Mouse (Mus musculus): ENCODE results near the gene Vps37b. TPM values are rescaled to one million over a fixed set of nuclear protein-coding genes. Genes with fewer than 3 reads are reported as not detected.

Vps37b gene
- polyA plus RNA-seq, 1 experiment = 41.7 TPM

- H3K4me1 ChIP-seq (ENCODE audit: control insufficient read depth, insufficient read depth, low read length) = peaks cover 29% of the 10 kb centered on the region
- no peaks in the 10 kb centered on the region for H3K27me3 ChIP-seq (ENCODE audit: control insufficient read depth, insufficient read depth, low read length)
- no peak for DNase-seq
- no peak overlapping the region for H3K4me3 ChIP-seq (replicated peaks; ENCODE audit: insufficient read depth, low read depth, low read length)
- TF ChIP-seq POLR2A (IDR thresholded peaks at IDR 0.05; ENCODE audit: borderline replicate concordance, insufficient read depth, low read length) = no peak
- no peak for TF ChIP-seq CTCF (IDR thresholded peaks at IDR 0.05; ENCODE audit: borderline replicate concordance, insufficient read depth, low read depth, low read length)
- H3K27ac ChIP-seq (ENCODE audit: insufficient read depth, low read length) = no peak overlapping the region
- 81% methylated on average over 14 of the region's 14 CpGs for WGBS
Observed at GRCm38 (mm10) chr5:123996695-123997094, 35.4 kb downstream of the Vps37b start.

- H3K4me1 ChIP-seq (ENCODE audit: control insufficient read depth, insufficient read depth, low read length) = peaks cover 28% of the 10 kb centered on the region
- TF ChIP-seq POLR2A (IDR thresholded peaks at IDR 0.05; ENCODE audit: borderline replicate concordance, insufficient read depth, low read length) (no peak), CTCF (IDR thresholded peaks at IDR 0.05; ENCODE audit: borderline replicate concordance, insufficient read depth, low read depth, low read length) (no peak)
- no peak overlapping the region for H3K27ac ChIP-seq (ENCODE audit: insufficient read depth, low read length)
- no peaks in the 10 kb centered on the region for H3K27me3 ChIP-seq (ENCODE audit: control insufficient read depth, insufficient read depth, low read length)
- no peak overlapping the region for H3K4me3 ChIP-seq (replicated peaks; ENCODE audit: insufficient read depth, low read depth, low read length)
- DNase-seq = no peak
- 77% methylated on average over 10 of the region's 10 CpGs for WGBS
Observed at GRCm38 (mm10) chr5:123996194-123996593, 35.9 kb downstream of the Vps37b start.

- WGBS = 70% methylated on average over 6 of the region's 6 CpGs
- TF ChIP-seq POLR2A (IDR thresholded peaks at IDR 0.05; ENCODE audit: borderline replicate concordance, insufficient read depth, low read length) (no peak), CTCF (IDR thresholded peaks at IDR 0.05; ENCODE audit: borderline replicate concordance, insufficient read depth, low read depth, low read length) (no peak)
- no peak overlapping the region for H3K4me3 ChIP-seq (replicated peaks; ENCODE audit: insufficient read depth, low read depth, low read length)
- H3K27ac ChIP-seq (ENCODE audit: insufficient read depth, low read length) = no peak overlapping the region
- H3K27me3 ChIP-seq (ENCODE audit: control insufficient read depth, insufficient read depth, low read length) = no peaks in the 10 kb centered on the region
- peaks cover 25% of the 10 kb centered on the region for H3K4me1 ChIP-seq (ENCODE audit: control insufficient read depth, insufficient read depth, low read length)
- no peak for DNase-seq
Observed at GRCm38 (mm10) chr5:123995388-123995787, 36.7 kb downstream of the Vps37b start.

GRCm38 (mm10) chr5:123994468-123994867, 37.6 kb downstream of the Vps37b start:
- no peak overlapping the region for H3K4me3 ChIP-seq (replicated peaks; ENCODE audit: insufficient read depth, low read depth, low read length)
- H3K27ac ChIP-seq (ENCODE audit: insufficient read depth, low read length) = no peak overlapping the region
- WGBS = 40% methylated on average over 7 of the region's 7 CpGs
- no peaks in the 10 kb centered on the region for H3K27me3 ChIP-seq (ENCODE audit: control insufficient read depth, insufficient read depth, low read length)
- DNase-seq = no peak
- peaks cover 25% of the 10 kb centered on the region for H3K4me1 ChIP-seq (ENCODE audit: control insufficient read depth, insufficient read depth, low read length)
- TF ChIP-seq POLR2A (IDR thresholded peaks at IDR 0.05; ENCODE audit: borderline replicate concordance, insufficient read depth, low read length) = no peak

- Histone ChIP-seq H3K27me3 (ENCODE audit: control insufficient read depth, insufficient read depth, low read length) (no peaks in the 10 kb centered on the region), H3K27ac (ENCODE audit: insufficient read depth, low read length) (no peak overlapping the region), H3K4me1 (ENCODE audit: control insufficient read depth, insufficient read depth, low read length) (peaks cover 20% of the 10 kb centered on the region), H3K4me3 (replicated peaks; ENCODE audit: insufficient read depth, low read depth, low read length) (no peak overlapping the region)
- WGBS = 35% methylated on average over 7 of the region's 7 CpGs
- TF ChIP-seq POLR2A (IDR thresholded peaks at IDR 0.05; ENCODE audit: borderline replicate concordance, insufficient read depth, low read length) = no peak
- TF ChIP-seq CTCF (IDR thresholded peaks at IDR 0.05; ENCODE audit: borderline replicate concordance, insufficient read depth, low read depth, low read length) = no peak
- DNase-seq = peak; percentile 71 to 73
Observed at GRCm38 (mm10) chr5:123993263-123994036, 38.6 kb downstream of the Vps37b start.

- no peak overlapping the region for H3K4me3 ChIP-seq (replicated peaks; ENCODE audit: insufficient read depth, low read depth, low read length)
- H3K4me1 ChIP-seq (ENCODE audit: control insufficient read depth, insufficient read depth, low read length) = peaks cover 14% of the 10 kb centered on the region
- H3K27me3 ChIP-seq (ENCODE audit: control insufficient read depth, insufficient read depth, low read length) = no peaks in the 10 kb centered on the region
- peak; percentile 93 for TF ChIP-seq CTCF (IDR thresholded peaks at IDR 0.05; ENCODE audit: borderline replicate concordance, insufficient read depth, low read depth, low read length)
- TF ChIP-seq POLR2A (IDR thresholded peaks at IDR 0.05; ENCODE audit: borderline replicate concordance, insufficient read depth, low read length) = no peak
- WGBS = 34% methylated on average over 5 of the region's 5 CpGs
- peak; percentile 79 to 89 for DNase-seq
- H3K27ac ChIP-seq (ENCODE audit: insufficient read depth, low read length) = no peak overlapping the region; the same call in 1 of the 2 replicates
Observed at GRCm38 (mm10) chr5:123992794-123993193, 39.3 kb downstream of the Vps37b start.

- TF ChIP-seq POLR2A (IDR thresholded peaks at IDR 0.05; ENCODE audit: borderline replicate concordance, insufficient read depth, low read length) = no peak
- no peak for TF ChIP-seq CTCF (IDR thresholded peaks at IDR 0.05; ENCODE audit: borderline replicate concordance, insufficient read depth, low read depth, low read length)
- 54% methylated on average over 10 of the region's 10 CpGs for WGBS
- no peak for DNase-seq
- Histone ChIP-seq H3K27ac (ENCODE audit: insufficient read depth, low read length) (peak overlapping the region; percentile 34; the same call in 1 of the 2 replicates), H3K27me3 (ENCODE audit: control insufficient read depth, insufficient read depth, low read length) (no peaks in the 10 kb centered on the region), H3K4me1 (ENCODE audit: control insufficient read depth, insufficient read depth, low read length) (peaks cover 11% of the 10 kb centered on the region), H3K4me3 (replicated peaks; ENCODE audit: insufficient read depth, low read depth, low read length) (no peak overlapping the region)
Observed at GRCm38 (mm10) chr5:123992193-123992637, 39.9 kb downstream of the Vps37b start.

GRCm38 (mm10) chr5:123991321-123991720, 40.7 kb downstream of the Vps37b start:
- WGBS = 82% methylated on average over 6 of the region's 6 CpGs
- Histone ChIP-seq H3K4me3 (replicated peaks; ENCODE audit: insufficient read depth, low read depth, low read length) (no peak overlapping the region), H3K27me3 (ENCODE audit: control insufficient read depth, insufficient read depth, low read length) (no peaks in the 10 kb centered on the region), H3K27ac (ENCODE audit: insufficient read depth, low read length) (no peak overlapping the region), H3K4me1 (ENCODE audit: control insufficient read depth, insufficient read depth, low read length) (peaks cover 6% of the 10 kb centered on the region)
- DNase-seq = no peak
- TF ChIP-seq POLR2A (IDR thresholded peaks at IDR 0.05; ENCODE audit: borderline replicate concordance, insufficient read depth, low read length) (no peak), CTCF (IDR thresholded peaks at IDR 0.05; ENCODE audit: borderline replicate concordance, insufficient read depth, low read depth, low read length) (no peak)
